Mouse (Mus musculus) forebrain, postnatal 0 days (tissue): ENCODE measurements around the gene Dcst2. TPM values are rescaled to one million over a fixed set of nuclear protein-coding genes. Genes with fewer than 3 reads are reported as not detected.

Experiments used
- ATAC-seq: fragments of 200-750 bp; cut with Nextera tagmentation; 2 replicates; pipeline ENCODE4 v1.8.0; 2017; ENCODE audit warnings: mild to moderate bottlenecking, moderate library complexity
- DNase-seq: peaks from one replicate; pipeline ENCODE4 v3.0.0-alpha.2; 2015
- H3K27ac ChIP-seq: fragments of 300-500 bp; sonication (generic); 2 replicates; pipeline ENCODE4 v1.5.1; 2014; ENCODE audit warnings: low read depth, mild to moderate bottlenecking, antibody characterized with exemption, low read length, moderate library complexity, mixed read lengths
- H3K27me3 ChIP-seq: fragments of 300-500 bp; sonication (generic); 2 replicates; pipeline ENCODE4 v1.6.1; 2014; ENCODE audit warnings: mild to moderate bottlenecking, low read length, mixed read lengths; ENCODE audit not compliant: insufficient read depth
- H3K36me3 ChIP-seq: fragments of 300-500 bp; sonication (generic); 2 replicates; pipeline ENCODE4 v1.6.1; 2014; ENCODE audit warnings: mild to moderate bottlenecking, moderate library complexity; ENCODE audit not compliant: insufficient read depth
- H3K4me1 ChIP-seq: fragments of 300-500 bp; sonication (generic); 2 replicates; pipeline ENCODE4 v1.6.1; 2014; ENCODE audit warnings: antibody characterized with exemption; ENCODE audit not compliant: insufficient read depth
- H3K4me2 ChIP-seq: fragments of 300-500 bp; sonication (generic); 2 replicates; pipeline ENCODE4 v1.6.1; 2014; ENCODE audit warnings: low read depth, mild to moderate bottlenecking, moderate library complexity
- H3K4me3 ChIP-seq: fragments of 300-500 bp; sonication (generic); 2 replicates; pipeline ENCODE4 v1.5.1; 2014; ENCODE audit warnings: low read depth, low read length, mixed read lengths
- H3K9ac ChIP-seq: fragments of 300-500 bp; sonication (generic); 2 replicates; pipeline ENCODE4 v1.6.1; 2014; ENCODE audit warnings: mild to moderate bottlenecking
- H3K9me3 ChIP-seq: fragments of 300-500 bp; sonication (generic); 2 replicates; pipeline ENCODE4 v1.6.1; 2016; ENCODE audit warnings: low read length
- CTCF ChIP-seq: sonication (generic); IDR thresholded peaks from 2 replicates; pipeline ENCODE4 v1.5.1; 2016; ENCODE audit warnings: antibody characterized with exemption, control low read depth, low read depth
- WGBS: fragments of 180-500 bp; shearing (Covaris S2); extraction: QIAGEN DNeasy Blood & Tissue Kit; methylation state at CpG from one replicate; pipeline ENCODE4 v1.1.7; 2014; 5-methylcytosine and 5-hydroxymethylcytosine counted together
- polyA plus RNA-seq: library from polyadenylated mRNA; unstranded; fragments of >200 nt; fragmentation: Nextera tagmentation; extraction: Ambion mirVana; gene quantifications from 2 replicates; pipeline ENCODE4 v1.2.1, GENCODE M21; 2015
- total RNA-seq: library from RNA; depleted of rRNA; stranded (reverse); fragments of >200 nt; gene quantifications from 2 replicates; pipeline ENCODE4 v1.2.3, GENCODE M21; 2014; rRNA removed

The Dcst2 gene
- total RNA-seq, result 0.19 and 0.46 TPM in 2 replicates
- 0.43 and 0.56 TPM in 2 replicates for polyA plus RNA-seq

DNA sequence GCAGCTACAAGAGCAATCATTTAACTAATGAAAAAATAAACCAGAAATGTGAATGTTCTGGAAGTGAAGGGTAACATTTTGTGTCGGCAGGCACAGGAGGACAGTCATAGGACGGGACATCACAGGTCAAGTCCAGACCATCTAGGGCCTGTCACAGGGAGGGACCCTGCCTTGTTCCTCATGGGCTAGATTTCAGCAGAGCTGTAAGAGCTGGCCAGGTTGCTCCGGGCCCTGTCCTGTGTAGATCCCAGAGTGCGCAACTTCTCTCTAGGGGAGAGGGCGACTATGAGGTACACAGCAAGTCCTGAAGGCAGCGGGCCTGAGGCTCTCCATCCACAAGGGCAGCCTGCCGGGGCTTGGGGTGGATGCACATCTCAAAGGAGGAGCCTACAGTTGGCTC, at the start of gene Dcst2:
Dcst2 (plus strand) TSS at position 301 of the 400 bp plus-strand sequence.
- no peaks in the 10 kb centered on the region for H3K36me3 ChIP-seq
- H3K9me3 ChIP-seq, result no peaks in the 10 kb centered on the region
- no peak within 1 kb of the TSS for H3K27ac ChIP-seq
- no peak within 1 kb of the TSS for H3K4me3 ChIP-seq
- WGBS, result 85% methylated on average over 7 of the region's 7 CpGs
- no peak within 1 kb of the TSS for H3K9ac ChIP-seq
- H3K4me2 ChIP-seq, result no peak within 1 kb of the TSS
- H3K4me1 ChIP-seq, result no peaks in the 10 kb centered on the region
- ATAC-seq (no peak), DNase-seq (no peak)
- H3K27me3 ChIP-seq, result no peaks in the 10 kb centered on the region
- TF ChIP-seq CTCF, result no peak

- ATAC-seq (no peak), DNase-seq (no peak)
- H3K4me1 ChIP-seq, result peaks cover 12% of the 10 kb centered on the region
- H3K9me3 ChIP-seq, result no peaks in the 10 kb centered on the region
- no peak overlapping the region for H3K9ac ChIP-seq
- TF ChIP-seq CTCF, result no peak
- peaks cover 22% of the 10 kb centered on the region for H3K36me3 ChIP-seq
- no peak overlapping the region for H3K4me2 ChIP-seq
- H3K27ac ChIP-seq, result no peak overlapping the region
- H3K27me3 ChIP-seq, result no peaks in the 10 kb centered on the region
- H3K4me3 ChIP-seq, result no peak overlapping the region
- WGBS, result 65% methylated on average over 5 of the region's 5 CpGs
Observed at GRCm38 (mm10) chr3:89314340-89314739, 47.4 kb upstream of the Dcst2 start.

DNA sequence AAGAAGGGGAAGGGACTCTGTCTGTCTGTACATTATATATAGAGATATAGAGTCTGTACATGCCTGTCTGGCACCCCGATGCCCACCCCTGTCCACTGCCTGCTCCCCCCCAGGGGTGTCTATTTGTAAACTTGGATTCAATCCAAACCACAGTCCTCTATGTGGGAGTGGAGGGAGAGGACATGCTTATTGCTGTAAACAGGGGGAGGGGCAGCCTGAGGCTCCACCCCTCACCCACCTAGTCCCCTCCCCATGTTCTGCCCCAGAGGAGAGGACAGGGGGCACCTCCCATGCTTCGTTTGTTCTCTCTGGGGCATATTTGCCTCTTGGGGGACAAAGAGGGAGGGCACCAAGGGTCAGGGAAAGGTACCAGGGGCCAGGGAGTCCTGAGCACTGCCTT, 47.0 kb upstream of the Dcst2 start:
- H3K4me2 ChIP-seq, result peak overlapping the region; percentile 40; the same call in 1 of the 2 replicates
- 38% methylated on average over 2 of the region's 2 CpGs for WGBS
- H3K4me3 ChIP-seq, result no peak overlapping the region
- DNase-seq, result no peak
- H3K4me1 ChIP-seq, result peaks cover 13% of the 10 kb centered on the region
- no peak for ATAC-seq
- H3K9me3 ChIP-seq, result no peaks in the 10 kb centered on the region
- H3K27me3 ChIP-seq, result no peaks in the 10 kb centered on the region
- H3K9ac ChIP-seq, result no peak overlapping the region; the same call in 1 of the 2 replicates
- no peak for TF ChIP-seq CTCF
- peaks cover 22% of the 10 kb centered on the region for H3K36me3 ChIP-seq
- H3K27ac ChIP-seq, result no peak overlapping the region

- Histone ChIP-seq H3K36me3 (peaks cover 22% of the 10 kb centered on the region), H3K27me3 (no peaks in the 10 kb centered on the region), H3K27ac (no peak overlapping the region), H3K9me3 (no peaks in the 10 kb centered on the region), H3K4me1 (peaks cover 13% of the 10 kb centered on the region), H3K4me3 (no peak overlapping the region), H3K4me2 (peak overlapping the region; percentile 40), H3K9ac (peak overlapping the region; percentile 18; the same call in 1 of the 2 replicates)
- DNase-seq (peak; percentile 83), ATAC-seq (no peak)
- 9% methylated on average over 24 of the region's 26 CpGs for WGBS
- peak; percentile 91 for TF ChIP-seq CTCF
Observed at GRCm38 (mm10) chr3:89315195-89315929, 46.4 kb upstream of the Dcst2 start.

GRCm38 (mm10) chr3:89315930-89316831, 45.6 kb upstream of the Dcst2 start:
- no peak overlapping the region for H3K27ac ChIP-seq
- H3K4me2 ChIP-seq, result peak overlapping the region; percentile 40
- peaks cover 13% of the 10 kb centered on the region for H3K4me1 ChIP-seq
- no peak overlapping the region for H3K4me3 ChIP-seq
- H3K9ac ChIP-seq, result no peak overlapping the region
- ATAC-seq (no peak), DNase-seq (no peak)
- no peaks in the 10 kb centered on the region for H3K9me3 ChIP-seq
- WGBS, result 11% methylated on average over 40 of the region's 40 CpGs
- H3K27me3 ChIP-seq, result no peaks in the 10 kb centered on the region
- TF ChIP-seq CTCF, result no peak
- peaks cover 22% of the 10 kb centered on the region for H3K36me3 ChIP-seq

- Histone ChIP-seq H3K9me3 (no peaks in the 10 kb centered on the region), H3K4me1 (peaks cover 13% of the 10 kb centered on the region), H3K9ac (no peak overlapping the region), H3K27ac (peak overlapping the region; percentile 62), H3K36me3 (peaks cover 22% of the 10 kb centered on the region), H3K4me3 (no peak overlapping the region), H3K4me2 (peak overlapping the region; percentile 40), H3K27me3 (no peaks in the 10 kb centered on the region)
- WGBS, result 0% methylated on average over 4 of the region's 4 CpGs
- TF ChIP-seq CTCF, result peak; percentile 97
- ATAC-seq (peak; percentile 40), DNase-seq (peak; percentile 90)
Observed at GRCm38 (mm10) chr3:89316833-89317232, 44.9 kb upstream of the Dcst2 start.

DNA sequence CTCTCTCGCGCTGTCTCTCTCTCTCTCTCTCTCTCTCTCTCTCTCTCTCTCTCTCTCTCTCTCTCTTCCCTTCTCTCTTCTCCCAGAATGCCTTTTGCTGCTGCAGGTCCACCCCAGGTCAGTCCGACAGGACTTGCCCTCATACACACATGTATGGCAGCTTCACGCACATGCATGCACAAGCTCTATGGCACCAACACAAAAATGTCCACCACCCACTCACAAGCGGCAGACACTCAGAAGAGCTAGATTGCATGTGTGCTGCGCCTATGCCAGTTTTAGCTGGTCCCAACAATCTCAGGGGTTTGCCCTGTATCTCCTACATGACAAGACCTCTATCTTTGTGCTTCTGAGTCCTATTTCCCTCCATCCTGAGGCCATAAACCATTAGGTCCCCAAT, 44.5 kb upstream of the Dcst2 start:
- Histone ChIP-seq H3K27me3 (no peaks in the 10 kb centered on the region), H3K4me3 (no peak overlapping the region), H3K9me3 (no peaks in the 10 kb centered on the region), H3K36me3 (peaks cover 22% of the 10 kb centered on the region), H3K4me1 (peaks cover 13% of the 10 kb centered on the region), H3K27ac (peak overlapping the region; percentile 62), H3K4me2 (peak overlapping the region; percentile 40), H3K9ac (no peak overlapping the region)
- WGBS, result 53% methylated on average over 6 of the region's 6 CpGs
- TF ChIP-seq CTCF, result no peak
- no peak for ATAC-seq
- DNase-seq, result no peak
